Mouse (Mus musculus) ovary, adult 18-20 months (tissue): ENCODE data around the gene Nrg3.
"Not testable (repeated sequence)": the region's sequence is repeated elsewhere in the genome, so short reads cannot be mapped to it uniquely, and the experiment has no call there.

Experiments used
- DNase-seq: peaks from one replicate; pipeline ENCODE4 v3.0.0; 2022; ENCODE audit warnings: low spot score, mixed read lengths

Nrg3 gene

DNA sequence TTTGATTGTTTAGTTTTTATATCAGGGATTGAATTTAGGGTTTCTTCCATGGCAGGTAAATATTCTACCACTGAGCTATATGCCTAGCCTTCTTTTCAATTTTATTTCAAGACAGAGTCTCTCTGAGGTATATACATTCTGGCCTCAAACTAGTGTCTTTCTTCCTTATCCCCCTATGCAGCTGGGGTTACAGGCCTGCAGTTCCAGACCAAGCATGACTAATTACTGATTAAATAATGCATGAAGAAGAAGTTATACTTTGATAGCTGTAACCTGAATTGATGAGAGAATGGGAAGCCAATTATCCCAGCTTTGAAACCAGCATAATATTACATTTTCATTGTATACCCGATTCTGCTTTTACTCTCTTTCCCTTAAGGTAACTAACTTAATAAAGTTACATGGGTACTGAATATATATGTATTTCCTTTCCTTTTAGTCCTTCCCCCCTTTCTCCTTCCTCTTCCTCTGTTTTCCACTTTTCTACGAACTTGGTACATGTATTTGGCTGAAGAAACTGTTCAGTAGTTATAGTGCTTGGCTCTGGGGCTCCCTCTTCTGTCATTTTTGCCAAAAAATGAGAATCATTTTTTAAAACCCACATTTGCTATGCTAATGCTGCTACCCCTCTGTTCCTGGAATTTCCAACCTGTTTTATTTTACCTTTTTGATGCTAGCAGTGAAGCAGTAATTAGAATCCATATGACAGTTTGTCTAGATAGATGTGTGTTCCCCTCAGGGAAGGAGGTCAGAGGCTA is 843.8 kb downstream of the Nrg3 start:
- DNase-seq, result no peak

DNA sequence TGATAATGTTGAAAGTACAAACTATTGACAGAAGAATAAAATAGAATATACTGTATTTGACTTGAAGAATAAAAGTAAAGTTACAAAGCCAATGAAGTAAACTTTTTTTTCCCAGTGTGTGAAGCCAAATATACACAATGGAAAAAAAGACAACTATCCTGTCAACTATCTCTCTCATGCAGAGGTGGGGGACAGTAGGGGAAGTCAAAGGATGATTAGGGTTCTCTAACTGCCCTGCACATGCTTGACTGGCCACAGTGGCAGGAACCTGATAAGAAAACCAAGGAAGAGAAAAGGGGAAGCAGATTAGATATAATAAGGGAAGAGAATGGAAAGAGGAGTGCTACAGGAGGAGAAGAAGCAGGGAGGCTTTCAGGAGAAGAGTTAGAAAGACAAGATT is 855.9 kb downstream of the Nrg3 start:
- DNase-seq, result no peak

- DNase-seq, result no peak
These were observed 875.2 kb downstream of the Nrg3 start for GRCm38 (mm10) chr14:38597735-38598134.

DNA sequence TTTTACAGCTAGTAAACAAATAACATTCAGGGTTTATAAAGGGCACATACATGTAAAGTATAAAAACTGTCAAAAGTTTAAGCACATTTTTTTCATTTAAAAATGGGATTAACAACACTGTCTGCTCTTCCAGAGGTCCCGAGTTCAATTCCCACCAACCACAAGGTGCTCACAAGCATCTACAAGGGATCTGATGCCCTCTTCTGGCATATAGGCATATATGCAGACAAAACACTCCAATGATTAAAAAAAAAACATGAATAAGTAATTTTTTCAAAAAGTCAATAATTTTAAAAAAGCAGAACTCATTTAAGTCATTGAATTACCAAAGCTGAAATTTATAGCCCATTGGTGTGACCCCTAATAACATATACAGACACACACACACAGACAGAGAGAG is 878.6 kb downstream of the Nrg3 start:
- no peak for DNase-seq

DNA sequence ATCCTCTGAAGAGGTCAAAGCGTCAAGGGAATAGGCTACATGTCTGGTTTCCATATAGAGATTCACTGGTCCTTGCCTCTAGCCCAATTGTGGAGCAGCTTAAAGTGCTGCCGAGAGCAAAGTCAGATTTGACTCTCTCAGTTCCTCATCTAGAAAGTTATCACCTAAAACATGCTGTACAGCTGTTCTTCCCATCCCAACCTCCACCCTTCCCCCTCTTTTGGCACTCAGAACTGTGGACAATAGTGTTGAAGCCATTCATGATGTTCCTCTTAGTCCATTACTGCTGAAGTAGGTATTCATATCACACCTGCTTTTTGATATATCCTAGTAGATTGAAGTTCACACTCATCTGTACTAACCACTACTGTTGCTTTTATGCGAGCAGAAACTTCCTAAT is 896.1 kb downstream of the Nrg3 start:
- DNase-seq, result no peak

DNA sequence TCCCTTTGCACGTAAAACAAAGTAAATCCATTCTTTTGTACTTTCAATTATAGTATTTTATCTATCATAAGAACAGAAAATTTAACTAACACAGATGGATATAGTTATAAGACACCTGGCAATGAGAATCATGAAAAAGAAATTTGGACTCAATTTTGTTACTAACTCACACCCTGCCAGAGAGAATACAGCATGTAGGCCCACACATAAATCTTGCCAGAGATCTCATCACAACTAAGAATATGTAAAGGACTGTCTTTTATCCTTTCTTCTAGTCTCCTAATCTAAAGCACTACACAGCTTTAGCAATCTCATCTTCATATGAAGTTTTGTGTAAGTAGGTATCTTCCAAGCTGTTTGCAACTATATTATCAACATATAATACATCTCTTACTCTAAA is 904.7 kb downstream of the Nrg3 start:
- DNase-seq, result no peak

GRCm38 (mm10) chr14:38566182-38566581 is 906.7 kb downstream of the Nrg3 start:
- no peak for DNase-seq

GRCm38 (mm10) chr14:38554636-38555035 is 918.3 kb downstream of the Nrg3 start:
- DNase-seq, result no peak

DNA sequence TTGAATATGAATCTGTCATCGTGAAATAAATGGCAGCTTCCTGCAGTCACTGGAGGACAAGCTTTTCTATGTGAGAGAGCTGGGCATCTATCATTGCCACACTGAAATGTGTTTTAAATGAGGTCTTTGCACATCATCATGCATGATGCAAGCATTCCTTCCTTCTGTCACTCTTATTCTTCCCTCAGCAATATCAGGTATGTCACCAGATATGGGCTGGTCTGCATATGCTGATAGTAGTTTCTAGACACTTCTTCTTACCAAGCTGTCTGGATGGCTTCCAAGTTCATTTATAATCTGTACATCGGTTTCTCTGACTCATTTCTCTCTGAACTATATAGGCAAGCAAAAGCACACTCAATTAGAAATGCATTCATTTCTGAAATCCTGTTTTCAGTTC is 925.6 kb downstream of the Nrg3 start:
- DNase-seq, result no peak

DNA sequence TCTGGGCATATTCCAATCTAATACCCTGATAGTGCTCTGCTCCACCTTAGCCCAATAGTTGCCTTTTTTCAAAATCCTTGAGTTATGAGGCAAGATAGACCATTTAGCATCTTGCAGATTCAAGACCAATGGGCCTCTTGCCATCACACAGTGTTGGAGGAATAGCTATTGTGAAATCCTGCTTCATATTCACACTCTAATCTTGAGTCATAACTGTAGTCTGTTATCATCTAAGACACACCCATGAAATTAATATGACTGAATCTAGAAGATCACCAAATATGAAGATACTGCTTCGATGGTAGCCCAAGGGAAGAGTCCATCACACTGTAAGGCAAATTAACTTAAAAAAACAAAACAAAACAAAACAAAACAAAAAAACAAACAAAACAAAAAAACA is 937.7 kb downstream of the Nrg3 start:
- no peak for DNase-seq

- DNase-seq, result no peak
These were observed 939.4 kb downstream of the Nrg3 start for GRCm38 (mm10) chr14:38533495-38533894.

- DNase-seq, result no peak
These were observed 956.7 kb downstream of the Nrg3 start for GRCm38 (mm10) chr14:38516232-38516631.

GRCm38 (mm10) chr14:38509016-38509415 is 963.9 kb downstream of the Nrg3 start:
- DNase-seq, result no peak

GRCm38 (mm10) chr14:38494970-38495369 is 977.9 kb downstream of the Nrg3 start:
- DNase-seq, result no peak

DNA sequence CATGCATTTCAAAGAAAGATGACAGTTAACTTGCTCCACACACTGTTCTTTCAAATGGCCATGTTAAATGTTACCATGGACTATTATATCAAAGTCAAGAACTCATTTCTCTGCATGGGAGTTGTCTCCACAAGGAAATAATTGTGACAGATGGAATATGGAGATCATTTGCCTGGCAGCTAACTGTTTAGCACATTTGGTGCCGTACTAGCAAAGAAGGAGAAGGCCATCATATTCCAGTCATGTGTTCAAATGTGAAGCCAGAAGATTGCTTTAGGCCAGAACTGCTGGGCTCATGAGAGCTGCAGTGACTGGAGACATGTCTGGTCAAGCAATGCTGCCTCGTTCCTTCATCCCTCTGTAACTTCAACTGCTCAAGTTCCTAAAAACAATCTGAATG is 1025.8 kb downstream of the Nrg3 start:
- no peak for DNase-seq

- no peak for DNase-seq
These were observed 1028.1 kb downstream of the Nrg3 start for GRCm38 (mm10) chr14:38444788-38445187.

- no peak for DNase-seq
These were observed 1038.9 kb downstream of the Nrg3 start for GRCm38 (mm10) chr14:38433793-38434589.

- DNase-seq, result no peak
These were observed 1098.2 kb downstream of the Nrg3 start for GRCm38 (mm10) chr14:38374660-38375059.

DNA sequence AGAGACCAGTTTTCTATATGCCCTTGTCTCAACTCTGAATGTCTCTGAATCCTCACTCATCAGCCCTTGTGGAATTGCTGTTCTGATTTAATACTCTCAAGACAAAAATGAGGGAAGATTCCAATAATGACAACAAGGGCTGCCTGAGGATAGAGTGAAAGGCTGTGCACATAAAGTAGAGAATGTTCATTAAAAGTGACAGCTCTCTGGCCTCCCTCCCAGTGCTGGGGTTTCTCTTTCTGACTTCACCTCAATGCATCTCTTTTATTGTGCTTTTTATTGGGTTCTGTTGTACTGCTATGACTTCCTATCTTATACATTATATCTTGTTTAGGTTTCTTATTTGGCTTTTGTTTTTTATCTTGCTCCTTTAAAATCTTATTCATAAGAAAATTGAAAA is 1131.9 kb downstream of the Nrg3 start:
- no peak for DNase-seq

GRCm38 (mm10) chr14:38322841-38323240 is 1150.0 kb downstream of the Nrg3 start:
- not testable (repeated sequence) for DNase-seq

- DNase-seq, result no peak
These were observed 1152.1 kb downstream of the Nrg3 start for GRCm38 (mm10) chr14:38320619-38321340.
